Mouse (Mus musculus): ENCODE results near the gene Smoc1.

- no peak for TF ChIP-seq POLR2A (IDR thresholded peaks at IDR 0.05; ENCODE audit: control insufficient read depth, extremely low read depth, insufficient read depth, low read length, poor library complexity)
- no peak for TF ChIP-seq CTCF (IDR thresholded peaks at IDR 0.05; ENCODE audit: borderline replicate concordance, control insufficient read depth, extremely low read depth, insufficient read depth, low read length, poor library complexity)
Measured at GRCm38 (mm10) chr12:81099161-81099560, 72.6 kb downstream of the Smoc1 start.

Data from thymus, adult 2 months (tissue).